Mouse (Mus musculus) testis, adult 2 months (tissue): Measurements from ENCODE around the gene Pde4dip. TPM values are rescaled to one million over a fixed set of nuclear protein-coding genes. Genes with fewer than 3 reads are reported as not detected.
A peak's percentile ranks its signal among the peaks of the same experiment; 100 is the strongest.

Experiments
- H3K27ac ChIP-seq: fragments of 200-500 bp; 2 replicates; pipeline ENCODE4 v1.5.1; 2012; ENCODE audit warnings: low read depth, low read length; ENCODE audit not compliant: control insufficient read depth, insufficient read depth
- H3K27me3 ChIP-seq: fragments of 200-500 bp; 2 replicates; pipeline ENCODE4 v1.6.1; 2012; ENCODE audit warnings: mild to moderate bottlenecking, low read length, moderate library complexity; ENCODE audit not compliant: control insufficient read depth, insufficient read depth
- H3K36me3 ChIP-seq: fragments of 200-500 bp; 2 replicates; pipeline ENCODE4 v1.6.1; 2012; ENCODE audit warnings: mild to moderate bottlenecking, low read length; ENCODE audit not compliant: control insufficient read depth, insufficient read depth
- H3K4me1 ChIP-seq: fragments of 200-500 bp; 2 replicates; pipeline ENCODE4 v1.6.1; 2012; ENCODE audit warnings: low read length; ENCODE audit not compliant: control insufficient read depth, insufficient read depth
- H3K4me3 ChIP-seq: fragments of 200-500 bp; 2 replicates; pipeline ENCODE4 v1.5.1; 2012; ENCODE audit warnings: low read depth, mild to moderate bottlenecking, low read length, moderate library complexity, mixed read lengths; ENCODE audit not compliant: control insufficient read depth
- CTCF ChIP-seq: fragments of 200-500 bp; IDR thresholded peaks from 2 replicates; pipeline ENCODE4 v1.5.1; 2012; ENCODE audit warnings: low read depth, mild to moderate bottlenecking, inconsistent platforms, low read length, moderate library complexity; ENCODE audit not compliant: control insufficient read depth, insufficient read depth, insufficient replicate concordance
- POLR2A ChIP-seq: fragments of 200-500 bp; IDR thresholded peaks from 2 replicates; pipeline ENCODE4 v1.6.1; 2012; ENCODE audit warnings: low read depth, mild to moderate bottlenecking, inconsistent platforms, low read length, moderate library complexity; ENCODE audit not compliant: control insufficient read depth
- polyA plus RNA-seq: library from polyadenylated mRNA; depleted of rRNA; stranded (reverse); fragments of >200 nt; gene quantifications from 2 replicates; pipeline ENCODE4 v1.2.3, GENCODE M21; 2012

The Pde4dip gene
- polyA plus RNA-seq, 1 experiment: 142 TPM

GRCm38 (mm10) chr3:97925246-97925645 lies 36.7 kb upstream of the Pde4dip start:
- no peak for TF ChIP-seq POLR2A
- TF ChIP-seq CTCF: no peak
- Histone ChIP-seq H3K27ac (no peak overlapping the region), H3K36me3 (0 out of 2 replicates have a peak, but pooled peaks cover 1% of the 10 kb centered on the region), H3K4me1 (no peaks in the 10 kb centered on the region; the same call in 1 of the 2 replicates), H3K27me3 (no peaks in the 10 kb centered on the region), H3K4me3 (no peak overlapping the region)

- H3K36me3 ChIP-seq: peaks cover 1% of the 10 kb centered on the region
These were observed 30.5 kb upstream of the Pde4dip start for GRCm38 (mm10) chr3:97918885-97919550.

GRCm38 (mm10) chr3:97915081-97915480 lies 26.6 kb upstream of the Pde4dip start:
- H3K27me3 ChIP-seq: no peaks in the 10 kb centered on the region
- no peak for TF ChIP-seq POLR2A
- TF ChIP-seq CTCF: no peak
- H3K4me1 ChIP-seq: no peaks in the 10 kb centered on the region
- no peak overlapping the region for H3K27ac ChIP-seq
- no peak overlapping the region for H3K4me3 ChIP-seq
- peaks cover 1% of the 10 kb centered on the region for H3K36me3 ChIP-seq

More at GRCm38 (mm10) chr3:97918885-97919550, 30.5 kb upstream of the Pde4dip start:
- Histone ChIP-seq H3K4me3 (no peak overlapping the region), H3K27ac (no peak overlapping the region), H3K4me1 (no peaks in the 10 kb centered on the region; the same call in 1 of the 2 replicates), H3K27me3 (no peaks in the 10 kb centered on the region)
- no peak for TF ChIP-seq CTCF

GRCm38 (mm10) chr3:97911093-97911492 lies 22.6 kb upstream of the Pde4dip start:
- TF ChIP-seq POLR2A: no peak
- no peak for TF ChIP-seq CTCF
- peaks cover 3% of the 10 kb centered on the region; the same call in 1 of the 2 replicates for H3K36me3 ChIP-seq

GRCm38 (mm10) chr3:97909737-97910136 lies 21.2 kb upstream of the Pde4dip start:
- Histone ChIP-seq H3K27ac (no peak overlapping the region), H3K36me3 (peaks cover 3% of the 10 kb centered on the region; the same call in 1 of the 2 replicates), H3K4me1 (no peaks in the 10 kb centered on the region), H3K4me3 (no peak overlapping the region), H3K27me3 (no peaks in the 10 kb centered on the region)
- TF ChIP-seq CTCF (no peak), POLR2A (no peak)

More at GRCm38 (mm10) chr3:97911093-97911492, 22.6 kb upstream of the Pde4dip start:
- Histone ChIP-seq H3K4me3 (no peak overlapping the region), H3K27ac (no peak overlapping the region), H3K4me1 (no peaks in the 10 kb centered on the region), H3K27me3 (no peaks in the 10 kb centered on the region)

GRCm38 (mm10) chr3:97901586-97901985 lies 13.1 kb upstream of the Pde4dip start:
- H3K27me3 ChIP-seq: no peaks in the 10 kb centered on the region
- H3K36me3 ChIP-seq: no peaks in the 10 kb centered on the region
- H3K4me3 ChIP-seq: peak overlapping the region; percentile 90
- peak overlapping the region; percentile 81 for H3K27ac ChIP-seq
- TF ChIP-seq CTCF (no peak), POLR2A (no peak)
- H3K4me1 ChIP-seq: peaks cover 6% of the 10 kb centered on the region

- H3K27me3 ChIP-seq: no peaks in the 10 kb centered on the region
- peak; percentile 88 for TF ChIP-seq POLR2A
- TF ChIP-seq CTCF: no peak
- H3K4me1 ChIP-seq: peaks cover 6% of the 10 kb centered on the region
- H3K27ac ChIP-seq: peak within 1 kb of the TSS; percentile 81
- H3K4me3 ChIP-seq: peak within 1 kb of the TSS; percentile 90
- no peaks in the 10 kb centered on the region for H3K36me3 ChIP-seq
These were observed 12.3 kb upstream of the Pde4dip start, which contains the start of gene Sec22b for GRCm38 (mm10) chr3:97900516-97901490. Sec22b (plus strand) TSS chr3:97901190.
